Mouse (Mus musculus) brain, embryonic 14.5 days (tissue): ENCODE data around the gene Lxn. TPM values are rescaled to one million over a fixed set of nuclear protein-coding genes. Genes with fewer than 3 reads are reported as not detected.

ENCODE experiments used
- DNase-seq: peaks from one replicate; pipeline ENCODE4 v3.0.0-alpha.2; 2011; ENCODE audit warnings: low read depth
- CTCF ChIP-seq: fragments of 200-500 bp; IDR thresholded peaks from 2 replicates; pipeline ENCODE4 v1.5.1; 2012; ENCODE audit warnings: inconsistent platforms, mild to moderate bottlenecking, moderate library complexity, borderline replicate concordance; ENCODE audit not compliant: insufficient read depth, insufficient read length; ENCODE audit errors: extremely low read depth
- POLR2A ChIP-seq: fragments of 200-500 bp; IDR thresholded peaks from 2 replicates; pipeline ENCODE4 v1.6.1; 2012; ENCODE audit warnings: mild to moderate bottlenecking, inconsistent platforms, borderline replicate concordance; ENCODE audit not compliant: poor library complexity, insufficient read depth, insufficient read length, severe bottlenecking; ENCODE audit errors: extremely low read depth
- polyA plus RNA-seq: library from polyadenylated mRNA; depleted of rRNA; stranded (reverse); fragments of >200 nt; gene quantifications from 2 replicates; pipeline ENCODE4 v1.2.3, GENCODE M21; 2012

Lxn gene
- polyA plus RNA-seq, 1 experiment = 83.2 TPM

- DNase-seq = peak; percentile 8
- no peak for TF ChIP-seq CTCF
- no peak for TF ChIP-seq POLR2A
Measured at GRCm38 (mm10) chr3:67492086-67492869, 28.6 kb upstream of the Lxn start.

- DNase-seq = no peak
- TF ChIP-seq POLR2A (no peak), CTCF (no peak)
Measured at GRCm38 (mm10) chr3:67490156-67490555, 26.4 kb upstream of the Lxn start.

GRCm38 (mm10) chr3:67485233-67485632, 21.5 kb upstream of the Lxn start:
- TF ChIP-seq POLR2A = no peak
- TF ChIP-seq CTCF = no peak
- no peak for DNase-seq

GRCm38 (mm10) chr3:67482400-67482799, 18.7 kb upstream of the Lxn start:
- DNase-seq = no peak
- TF ChIP-seq CTCF (no peak), POLR2A (no peak)

GRCm38 (mm10) chr3:67479806-67480205, 16.1 kb upstream of the Lxn start:
- DNase-seq = no peak
- TF ChIP-seq CTCF (no peak), POLR2A (no peak)

- DNase-seq = no peak
- no peak for TF ChIP-seq POLR2A
- no peak for TF ChIP-seq CTCF
Measured at GRCm38 (mm10) chr3:67473438-67473837, 9.7 kb upstream of the Lxn start.

- no peak for DNase-seq
- no peak for TF ChIP-seq POLR2A
- no peak for TF ChIP-seq CTCF
Measured at GRCm38 (mm10) chr3:67471408-67472127, 7.8 kb upstream of the Lxn start.

GRCm38 (mm10) chr3:67467281-67467680, 3.6 kb upstream of the Lxn start:
- DNase-seq = no peak
- TF ChIP-seq CTCF (no peak), POLR2A (no peak)

- TF ChIP-seq CTCF (no peak), POLR2A (no peak)
- DNase-seq = no peak
Measured at GRCm38 (mm10) chr3:67466576-67466975, 2.9 kb upstream of the Lxn start.

GRCm38 (mm10) chr3:67463001-67463400, 725 bp downstream of the Lxn start:
- peak; percentile 34 for DNase-seq
- TF ChIP-seq CTCF (no peak), POLR2A (no peak)

GRCm38 (mm10) chr3:67462578-67462977, 1.1 kb downstream of the Lxn start:
- peak; percentile 71 for DNase-seq
- TF ChIP-seq CTCF (no peak), POLR2A (no peak)

- no peak for DNase-seq
- TF ChIP-seq CTCF (no peak), POLR2A (no peak)
Measured at GRCm38 (mm10) chr3:67462015-67462414, 1.7 kb downstream of the Lxn start.

GRCm38 (mm10) chr3:67459881-67460280, 3.8 kb downstream of the Lxn start:
- DNase-seq = peak; percentile 67
- TF ChIP-seq POLR2A (no peak), CTCF (no peak)
